Mouse (Mus musculus) left cerebral cortex, postnatal 10 days (tissue): ENCODE measurements at regions not wholly inside any gene's neighbourhood (a gene's known extent, or its start where the extent isn't known, plus 50 kb on each side); places are given as distances from the start of the nearest gene placed in this dataset.

ENCODE experiments used
- DNase-seq, 2 experiments: peaks; one replicate each; pipeline ENCODE4 v3.0.0; 2021 to 2022; ENCODE audit warnings: low spot score in 2 of 2, mixed read lengths in 1 of 2; ENCODE audit errors: extremely low spot score in 1 of 2
- intact Hi-C: fragments of 180-260 bp; cut with DNase I; formaldehyde crosslinking; loops from one replicate; pipeline ENCODE4 v1.15.1; 2025

- intact Hi-C loops, result no loop called here
- no peak for DNase-seq
Measured at GRCm38 (mm10) chr1:14567006-14567405, 1526.1 kb downstream of the 4930444P10Rik start.

GRCm38 (mm10) chr1:14566386-14566785 lies 1526.7 kb downstream of the 4930444P10Rik start:
- no peak for DNase-seq
- intact Hi-C loops, result no loop called here
